Mouse (Mus musculus) layer of hippocampus, adult 8-10 months (tissue): ENCODE measurements around the gene Nphs1. TPM values are rescaled to one million over a fixed set of nuclear protein-coding genes. Genes with fewer than 3 reads are reported as not detected.
"Not testable (repeated sequence)": the region's sequence is repeated elsewhere in the genome, so short reads cannot be mapped to it uniquely, and the experiment has no call there.

Experiments
- DNase-seq, 2 experiments: peaks; one replicate each; pipeline ENCODE4 v3.0.0; 2022; ENCODE audit warnings: low spot score in 2 of 2
- total RNA-seq, 4 experiments: library from RNA; stranded (reverse); gene quantifications; 2 replicates each; pipeline ENCODE4 v1.2.4; 2022

Gene Nphs1
- total RNA-seq, 4 experiments from 2014 or later = 1.5 to 1.9 (median 1.6) TPM

- no peak for DNase-seq
These were observed 32.8 kb downstream of the Nphs1 start for GRCm38 (mm10) chr7:30490957-30491307.

DNA sequence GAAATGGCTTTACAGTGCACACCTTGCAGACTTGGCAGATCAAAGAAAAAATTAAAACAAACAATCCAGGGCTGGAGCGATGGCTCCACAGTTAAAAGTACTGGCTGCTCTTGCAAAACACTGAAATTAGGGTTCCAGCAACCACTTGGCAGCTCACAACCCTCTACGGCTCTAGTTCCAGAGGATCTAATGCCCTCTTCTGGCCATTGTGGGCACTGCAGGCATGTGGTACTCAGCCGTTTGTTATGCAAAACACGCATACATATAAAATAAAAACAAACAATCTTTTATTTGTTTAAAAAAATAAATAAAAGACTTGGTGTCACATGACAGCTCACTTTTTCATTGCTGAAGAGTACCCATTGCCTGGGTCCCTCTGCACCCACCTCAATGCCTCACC lies 34.6 kb downstream of the Nphs1 start:
- DNase-seq = peak; percentile 52 to 82

DNA sequence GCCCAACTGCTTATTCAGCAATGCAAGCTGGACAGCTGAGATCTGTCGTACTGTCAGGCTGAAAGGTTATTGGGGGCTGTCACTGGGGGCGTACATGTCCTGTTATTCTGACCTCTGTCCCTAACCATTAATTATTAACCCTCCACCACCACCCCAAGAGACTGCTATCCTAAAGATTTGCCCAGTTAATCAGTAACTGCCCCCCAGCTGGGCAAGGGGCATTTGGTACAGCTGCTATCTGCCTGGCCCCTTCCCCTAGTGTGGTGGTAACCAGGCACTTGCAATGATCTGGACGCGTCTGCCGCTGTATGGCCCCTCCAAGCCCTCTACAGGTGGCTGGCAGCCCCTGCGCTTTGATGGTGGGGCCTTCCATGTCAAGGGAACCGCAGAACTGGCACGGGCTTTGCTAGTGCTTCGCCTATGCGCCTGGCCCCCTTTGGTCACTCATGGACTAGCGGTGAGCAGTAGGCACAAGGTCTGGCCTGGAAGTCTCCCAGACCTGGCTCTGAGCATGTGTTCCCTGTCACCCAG lies 35.4 kb downstream of the Nphs1 start, which contains the start of gene Prodh2:
Gene Prodh2 (plus strand): TSS at position 222 of the 531 bp plus-strand sequence.
- no peak for DNase-seq

DNA sequence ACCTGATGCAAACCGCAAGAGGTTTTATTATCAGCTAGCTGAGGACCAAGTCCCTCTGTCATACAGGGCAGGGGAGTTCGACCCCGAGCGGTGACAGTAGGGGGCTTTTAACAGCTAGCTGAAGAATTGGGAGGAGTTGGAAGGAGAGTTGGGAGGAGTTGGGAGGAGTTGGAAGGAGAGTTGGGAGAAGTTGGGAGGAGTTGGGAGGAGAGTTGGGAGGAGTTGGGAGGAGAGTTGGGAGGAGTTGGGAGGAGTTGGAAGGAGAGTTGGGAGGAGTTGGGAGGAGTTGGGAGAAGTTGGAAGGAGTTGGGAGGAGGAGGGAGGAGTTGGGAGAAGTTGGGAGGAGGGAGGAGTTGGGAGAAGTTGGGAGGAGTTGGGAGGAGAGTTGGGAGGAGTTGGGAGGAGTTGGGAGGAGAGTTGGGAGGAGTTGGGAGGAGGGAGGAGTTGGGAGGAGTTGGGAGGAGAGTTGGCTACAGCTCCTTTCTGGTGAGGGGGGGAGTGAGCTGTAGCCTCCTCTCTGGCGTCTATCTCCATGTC lies 37.5 kb downstream of the Nphs1 start:
- not testable (repeated sequence) for DNase-seq

DNA sequence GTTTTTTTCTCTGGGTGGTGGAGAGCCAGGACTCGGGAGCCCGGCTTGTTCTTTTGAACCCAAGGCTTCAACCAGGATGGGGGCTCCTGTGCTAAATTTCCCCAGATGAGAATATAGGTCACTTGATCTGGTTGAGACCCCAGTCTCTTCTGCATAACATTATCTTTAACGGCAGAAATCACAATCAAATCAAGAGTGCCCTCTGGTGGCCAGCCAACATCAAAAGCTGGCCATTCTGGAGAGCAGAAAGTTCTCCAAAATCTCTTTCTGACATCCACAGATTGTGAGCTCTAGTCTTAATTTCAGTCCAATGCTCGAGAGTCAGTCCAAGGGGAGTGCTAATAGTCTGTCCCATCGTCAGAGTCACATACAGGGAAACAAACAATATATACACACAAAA lies 43.0 kb downstream of the Nphs1 start:
- DNase-seq = not testable (repeated sequence)

DNA sequence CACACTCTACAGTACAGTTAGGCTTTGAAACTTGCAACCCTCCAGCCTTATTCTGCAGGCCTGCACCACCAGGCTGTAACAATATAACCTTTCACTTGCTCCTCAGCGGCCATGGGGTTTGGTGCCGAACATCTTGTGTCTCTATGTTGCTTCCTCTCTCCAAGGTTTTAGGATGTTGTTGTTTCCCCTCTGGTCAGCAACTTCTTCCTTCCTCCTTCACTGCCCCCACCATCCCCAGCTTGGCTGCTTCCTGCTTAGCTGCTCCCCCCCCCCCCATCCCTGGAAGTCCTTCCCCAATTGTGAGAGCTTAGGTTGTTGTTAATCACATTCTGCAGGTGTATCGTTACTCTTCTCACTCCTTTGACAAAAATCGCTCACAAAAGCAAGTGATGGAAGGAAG lies 49.9 kb downstream of the Nphs1 start:
- no peak for DNase-seq

- DNase-seq = no peak
These were observed 57.1 kb downstream of the Nphs1 start for GRCm38 (mm10) chr7:30515003-30515760.

DNA sequence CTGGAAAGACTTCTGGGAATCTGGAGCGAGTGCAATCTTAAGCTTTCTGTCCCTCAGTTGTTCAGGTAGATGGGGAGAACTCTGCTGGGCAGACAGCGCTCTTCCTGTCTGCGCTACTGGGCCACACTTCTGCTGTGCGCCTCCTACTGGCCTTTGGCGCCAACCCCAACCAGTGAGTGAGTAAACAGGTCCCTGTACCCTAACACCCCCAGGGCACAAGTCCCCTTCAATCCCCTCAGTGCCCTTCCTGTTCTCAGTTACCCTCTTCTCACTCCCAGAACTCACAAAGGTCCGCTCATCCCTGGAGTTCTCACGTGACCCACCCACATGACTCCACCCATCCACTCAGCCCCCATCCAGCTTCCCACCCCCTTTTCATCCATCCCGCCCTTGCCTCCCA lies 60.2 kb downstream of the Nphs1 start:
- DNase-seq = no peak

DNA sequence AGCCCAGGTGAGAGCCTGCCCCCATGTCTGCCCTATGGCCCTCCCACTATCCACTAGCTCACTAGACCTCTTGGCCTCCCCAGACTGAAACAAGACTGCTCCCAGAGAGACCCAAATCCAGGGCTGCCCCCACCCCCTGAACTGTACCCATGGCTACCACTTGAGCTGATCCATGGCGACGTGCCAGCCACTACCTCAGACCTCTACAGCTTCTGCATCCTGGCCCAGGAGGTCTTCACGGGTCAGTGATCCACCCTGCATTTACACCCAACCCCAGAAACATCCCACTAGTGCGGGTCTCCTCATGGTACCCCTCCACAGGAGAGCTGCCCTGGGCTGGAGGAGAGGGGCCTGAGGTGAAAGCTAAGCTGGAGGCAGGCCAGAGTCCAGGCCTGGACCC lies 62.3 kb downstream of the Nphs1 start:
- no peak for DNase-seq

GRCm38 (mm10) chr7:30520856-30521255 lies 62.7 kb downstream of the Nphs1 start:
- DNase-seq = no peak

DNA sequence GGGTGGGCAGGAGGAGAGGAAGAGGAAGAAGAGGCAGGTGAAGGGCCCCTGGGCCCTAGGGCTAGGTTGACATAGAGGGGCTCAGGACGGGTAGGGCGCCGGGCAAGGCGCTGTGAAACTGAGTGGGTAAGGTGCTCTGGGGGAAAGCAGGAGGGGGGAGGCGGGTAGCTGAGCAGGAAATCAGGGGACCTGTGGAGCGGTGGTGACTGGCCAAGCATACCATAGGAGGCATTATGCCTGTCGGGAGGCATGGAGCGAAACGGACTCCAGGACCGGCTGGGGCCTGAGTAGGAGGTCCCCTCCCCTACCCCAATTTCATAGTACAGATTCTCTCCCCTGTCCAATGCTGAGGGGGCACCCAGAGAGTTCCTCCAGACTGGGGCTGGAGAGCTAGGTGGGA lies 64.8 kb downstream of the Nphs1 start:
- DNase-seq = no peak

DNA sequence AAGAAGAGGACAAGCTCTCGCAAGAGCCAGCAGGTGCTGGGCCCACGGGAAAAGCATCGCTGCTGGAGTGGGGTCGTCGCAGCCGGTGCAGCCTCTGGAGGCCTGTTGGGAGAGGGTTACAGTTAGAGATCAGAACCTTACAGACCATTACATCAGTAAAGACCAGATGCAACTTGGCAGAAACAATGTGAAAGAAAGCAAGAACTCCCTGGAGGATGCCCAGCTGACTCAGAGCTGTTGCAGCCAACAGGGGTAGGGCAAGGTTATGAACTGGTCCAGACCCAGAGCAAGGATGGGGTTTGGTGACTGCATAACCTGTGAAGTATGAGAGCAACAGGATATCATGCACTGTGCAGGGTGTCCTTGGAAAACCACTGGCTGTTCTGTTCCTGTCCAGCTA lies 66.4 kb downstream of the Nphs1 start:
- DNase-seq = no peak

DNA sequence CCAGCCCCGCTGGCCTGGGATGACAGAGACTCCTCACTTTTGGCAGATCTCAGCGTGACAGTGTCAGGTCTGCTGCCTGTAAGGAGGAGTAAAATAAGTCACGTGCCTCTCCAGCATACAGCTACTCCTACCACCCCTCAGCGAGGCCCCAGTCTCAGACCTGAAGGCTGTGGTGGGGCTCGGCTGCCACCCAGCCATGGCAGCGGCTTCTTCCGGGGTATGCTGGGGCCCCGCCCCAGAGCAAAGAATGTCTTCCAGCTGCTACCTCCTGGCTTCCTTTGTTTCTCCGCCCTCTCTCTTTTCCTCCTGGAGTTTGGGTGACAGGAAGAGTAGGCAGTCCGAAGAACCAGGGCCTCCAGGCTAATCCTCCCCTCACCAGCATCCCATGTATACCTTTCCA lies 67.8 kb downstream of the Nphs1 start:
- no peak for DNase-seq

DNA sequence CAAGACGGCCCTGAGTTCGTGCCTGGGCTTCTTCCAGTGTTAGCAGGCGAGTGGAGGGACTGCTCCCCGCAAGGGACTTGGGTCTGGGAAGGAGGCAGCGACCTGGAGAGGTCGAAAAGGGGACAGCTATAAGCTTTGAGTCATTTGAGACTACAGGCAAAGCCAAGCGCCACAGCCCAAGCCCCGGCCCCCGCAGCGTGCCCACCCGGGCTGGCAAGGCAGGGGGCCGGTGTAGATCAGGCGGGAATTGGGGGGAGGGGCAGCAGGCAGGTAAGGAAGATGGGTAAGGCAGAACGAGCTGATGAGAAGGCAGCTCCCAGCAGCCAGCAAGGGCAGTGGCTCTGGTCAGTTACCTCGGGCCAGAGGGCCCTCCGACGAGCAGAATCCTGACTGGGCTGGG lies 68.3 kb downstream of the Nphs1 start:
- DNase-seq = no peak

DNA sequence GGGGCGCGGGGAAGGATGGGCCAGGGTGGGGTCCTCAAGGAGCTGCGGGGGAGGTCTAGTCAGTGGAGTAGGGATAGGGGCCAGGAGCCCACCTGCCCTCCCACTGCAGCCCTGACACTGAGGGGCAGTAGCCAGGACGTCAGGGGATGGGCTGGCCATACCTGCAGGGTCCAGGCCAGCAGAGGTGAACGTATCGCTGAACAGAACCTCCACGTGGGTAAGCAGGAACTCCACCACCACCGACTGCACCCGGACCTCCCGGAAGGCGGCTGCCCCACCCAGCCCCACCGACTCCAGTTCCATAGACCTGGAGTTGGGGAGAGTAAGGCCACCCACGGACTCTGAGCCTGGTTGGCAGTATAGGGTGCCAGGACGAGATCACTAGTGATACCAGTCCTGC lies 68.9 kb downstream of the Nphs1 start:
- DNase-seq = no peak

DNA sequence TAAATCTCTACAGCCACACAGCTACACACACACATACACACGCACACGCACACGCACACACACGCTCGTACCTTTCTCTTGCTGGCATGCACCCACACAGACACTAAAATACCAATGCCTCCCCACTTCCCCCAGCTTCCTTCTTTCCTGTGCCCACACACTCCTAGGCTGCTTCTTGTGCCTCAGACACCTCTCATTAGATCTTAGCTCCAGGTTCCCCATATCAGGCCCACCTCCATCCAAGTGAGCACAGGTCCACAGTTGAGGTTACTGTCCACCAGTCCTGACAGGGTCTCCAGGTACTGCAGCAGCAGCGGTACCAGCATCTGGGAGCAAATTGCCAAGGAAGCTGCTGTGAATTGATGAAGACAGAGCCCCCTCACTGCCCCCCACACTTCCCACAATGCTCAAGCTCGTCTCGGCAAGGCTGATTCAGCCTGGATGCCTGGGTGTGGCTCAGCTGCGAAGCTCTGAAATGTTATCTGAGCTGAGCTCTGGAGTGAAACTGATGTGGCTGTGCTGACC lies 73.2 kb downstream of the Nphs1 start:
- no peak for DNase-seq

DNA sequence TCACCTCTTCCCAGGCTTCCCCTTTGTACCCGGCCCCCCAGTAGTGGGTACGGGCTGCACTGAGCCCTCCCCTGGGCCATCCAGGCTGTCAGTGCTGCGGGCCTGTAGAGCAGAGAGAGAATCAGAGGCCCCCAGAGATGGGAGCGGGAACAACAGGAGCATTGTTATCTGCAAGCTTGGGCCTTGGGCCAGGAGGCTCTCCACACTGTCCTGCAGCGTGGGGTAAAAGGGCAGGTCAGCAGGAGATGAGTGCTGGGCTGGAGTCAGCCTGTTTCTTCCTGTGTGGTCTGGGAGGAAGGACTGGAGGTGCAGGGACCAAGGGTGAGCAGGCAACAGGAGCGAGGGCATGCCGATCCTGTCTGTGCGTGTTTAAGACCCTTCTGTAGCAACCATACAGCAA lies 74.8 kb downstream of the Nphs1 start:
- peak in 1 of 2 experiments; percentile 50 for DNase-seq

- DNase-seq = no peak
These were observed 76.0 kb downstream of the Nphs1 start for GRCm38 (mm10) chr7:30533941-30534632.

- DNase-seq = peak; percentile 95 to 96
These were observed 76.8 kb downstream of the Nphs1 start, which contains the start of gene Arhgap33 for GRCm38 (mm10) chr7:30534633-30535577. Arhgap33 (minus strand) TSS chr7:30535060.
